Mouse (Mus musculus): ENCODE measurements around the gene Pth2.

- TF ChIP-seq POLR2A (IDR thresholded peaks at IDR 0.05; ENCODE audit: borderline replicate concordance, insufficient read depth, low read length) (no peak; the same call in 1 of the 2 replicates), CTCF (IDR thresholded peaks at IDR 0.05; ENCODE audit: borderline replicate concordance, insufficient read depth, low read depth, low read length) (no peak)
Observed at GRCm38 (mm10) chr7:45176356-45176755, 4.4 kb upstream of the Pth2 start.
